Mouse (Mus musculus) brain, embryonic 18.5 days (tissue): Measurements from ENCODE around the gene Myh7b.

Experiments
- DNase-seq: peaks from one replicate; pipeline ENCODE4 v3.0.0-alpha.2; 2012; ENCODE audit warnings: low read depth, low spot score

Myh7b gene

GRCm38 (mm10) chr2:155634562-155634961 is 23.6 kb downstream of the Myh7b start:
- no peak for DNase-seq

GRCm38 (mm10) chr2:155635961-155636360 is 24.9 kb downstream of the Myh7b start:
- no peak for DNase-seq

- DNase-seq: no peak
These were observed 25.9 kb downstream of the Myh7b start for GRCm38 (mm10) chr2:155636881-155637280.

- DNase-seq: no peak
These were observed 26.4 kb downstream of the Myh7b start for GRCm38 (mm10) chr2:155637411-155637810.

GRCm38 (mm10) chr2:155640656-155641055 is 29.6 kb downstream of the Myh7b start:
- peak; percentile 12 for DNase-seq

GRCm38 (mm10) chr2:155641540-155642472 is 30.8 kb downstream of the Myh7b start:
- DNase-seq: no peak

- no peak for DNase-seq
These were observed 34.7 kb downstream of the Myh7b start for GRCm38 (mm10) chr2:155645746-155646145.

GRCm38 (mm10) chr2:155652618-155653017 is 41.6 kb downstream of the Myh7b start:
- no peak for DNase-seq

- DNase-seq: no peak
These were observed 44.9 kb downstream of the Myh7b start for GRCm38 (mm10) chr2:155655759-155656372.

GRCm38 (mm10) chr2:155662390-155662789 is 51.4 kb downstream of the Myh7b start:
- no peak for DNase-seq

- DNase-seq: peak; percentile 37
These were observed 52.1 kb downstream of the Myh7b start for GRCm38 (mm10) chr2:155663097-155663496.

- DNase-seq: no peak
These were observed 53.0 kb downstream of the Myh7b start for GRCm38 (mm10) chr2:155663910-155664460.

- no peak for DNase-seq
These were observed 56.9 kb downstream of the Myh7b start for GRCm38 (mm10) chr2:155667881-155668280.

GRCm38 (mm10) chr2:155668461-155668860 is 57.4 kb downstream of the Myh7b start:
- DNase-seq: no peak

- DNase-seq: no peak
These were observed 60.2 kb downstream of the Myh7b start for GRCm38 (mm10) chr2:155671236-155671635.

- no peak for DNase-seq
These were observed 62.5 kb downstream of the Myh7b start for GRCm38 (mm10) chr2:155673546-155673945.

GRCm38 (mm10) chr2:155675118-155675517 is 64.1 kb downstream of the Myh7b start:
- DNase-seq: no peak

GRCm38 (mm10) chr2:155679586-155680110 is 68.6 kb downstream of the Myh7b start:
- no peak for DNase-seq

- no peak for DNase-seq
These were observed 69.6 kb downstream of the Myh7b start for GRCm38 (mm10) chr2:155680591-155680990.

GRCm38 (mm10) chr2:155681194-155681593 is 70.2 kb downstream of the Myh7b start:
- DNase-seq: no peak

GRCm38 (mm10) chr2:155681874-155682273 is 70.9 kb downstream of the Myh7b start:
- no peak for DNase-seq

- DNase-seq: no peak
These were observed 72.1 kb downstream of the Myh7b start for GRCm38 (mm10) chr2:155683137-155683536.
